Mouse (Mus musculus) CD4-positive helper T cell, adult 2 months (primary cell): ENCODE measurements around the gene Psen2.

Source experiments
- DNase-seq: peaks from one replicate; pipeline ENCODE4 v3.0.0-alpha.2; 2012; ENCODE audit warnings: low read depth, missing footprints, low spot score

The Psen2 gene

DNA sequence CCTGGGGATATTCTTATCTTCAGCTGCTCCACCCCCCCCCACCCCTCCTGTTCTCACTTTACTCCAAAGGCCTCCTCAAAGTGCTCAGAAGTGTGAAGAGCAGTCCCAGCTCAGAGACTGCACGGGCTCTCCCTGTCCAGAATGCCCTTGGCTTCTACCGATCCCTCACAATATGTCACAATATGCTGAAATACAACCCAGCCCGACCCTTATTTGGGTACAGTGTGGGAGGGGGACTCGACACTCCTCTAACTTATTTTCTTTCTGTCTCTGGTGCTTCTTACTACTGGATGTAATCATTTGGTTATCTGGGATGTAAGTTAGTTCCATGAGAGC is 63.6 kb downstream of the Psen2 start:
- DNase-seq = no peak

DNA sequence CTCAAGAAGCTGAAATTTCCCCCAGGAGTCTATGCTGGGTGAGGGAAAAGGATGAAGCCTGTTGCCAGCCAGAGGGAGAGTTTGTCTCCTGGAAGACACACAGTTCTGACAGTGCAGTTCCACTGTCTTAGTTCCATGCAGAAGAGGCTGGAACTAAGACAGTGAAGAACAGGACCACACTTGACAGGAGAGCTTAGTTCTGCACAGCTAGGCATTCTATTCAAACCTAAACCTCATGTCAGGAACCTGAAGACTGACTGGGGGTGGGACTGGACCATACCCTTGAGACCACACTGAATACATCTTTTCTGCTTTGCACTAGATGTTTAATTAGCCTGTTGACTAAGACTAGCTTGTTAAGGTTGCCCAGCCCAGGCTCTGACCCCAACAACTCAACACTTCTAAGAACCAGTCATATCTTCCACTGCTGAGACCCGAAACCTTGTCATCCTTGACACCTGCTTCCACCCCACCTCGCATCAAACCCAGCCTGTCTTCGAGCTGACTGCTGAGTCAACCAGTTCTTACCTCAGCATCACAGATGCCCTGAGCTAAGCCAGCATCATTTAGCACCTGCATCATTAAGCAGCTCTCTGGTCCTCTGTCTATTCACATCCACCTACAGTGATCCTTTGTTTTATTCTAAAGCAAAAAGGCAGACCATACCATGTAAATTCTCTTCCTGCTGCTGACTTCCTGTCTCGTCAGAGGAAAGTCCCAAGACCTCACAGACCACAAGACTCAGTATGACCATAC is 64.1 kb downstream of the Psen2 start, which contains the start of gene Coq8a:
Gene Coq8a, minus strand, starts transcription at position 644 of the 756 bp plus-strand sequence.
- DNase-seq = peak; percentile 78

DNA sequence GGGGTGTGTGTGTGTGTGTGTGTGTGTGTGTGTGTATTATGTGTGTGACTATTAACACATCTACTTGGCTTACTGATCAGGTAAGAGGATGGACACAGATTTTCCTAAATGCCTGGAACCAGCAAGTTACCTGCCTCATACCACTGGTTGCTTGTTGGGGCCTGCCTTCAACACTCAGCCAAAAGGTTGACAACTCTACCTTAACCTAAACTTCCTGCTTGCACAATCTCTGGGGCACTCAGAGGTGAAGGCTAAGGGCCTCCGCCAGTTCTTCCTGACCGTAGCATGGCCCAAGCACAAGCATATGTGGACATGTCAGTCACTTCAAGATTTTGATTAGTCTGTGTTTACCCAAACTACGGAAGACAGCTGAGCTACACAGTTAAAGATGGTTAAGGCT is 65.3 kb downstream of the Psen2 start:
- no peak for DNase-seq

DNA sequence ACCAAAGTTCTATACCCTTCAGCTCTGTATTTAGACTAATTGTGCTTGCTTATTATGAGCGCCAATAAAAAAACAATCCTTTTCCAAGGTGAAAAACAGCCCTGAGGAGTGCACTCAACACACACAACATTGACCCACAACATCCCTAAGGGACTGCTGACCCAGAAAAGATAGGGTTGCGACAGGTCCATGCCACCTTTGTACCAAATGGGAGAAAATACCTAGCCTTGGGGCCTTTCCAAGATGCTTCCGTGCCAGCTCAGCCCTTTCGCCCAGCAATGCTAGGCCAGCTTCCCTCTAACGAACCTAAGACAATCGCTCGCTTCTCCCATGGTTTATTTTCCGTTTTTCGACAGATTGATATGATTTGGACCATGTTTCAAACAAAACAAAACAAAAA is 66.7 kb downstream of the Psen2 start:
- no peak for DNase-seq

DNA sequence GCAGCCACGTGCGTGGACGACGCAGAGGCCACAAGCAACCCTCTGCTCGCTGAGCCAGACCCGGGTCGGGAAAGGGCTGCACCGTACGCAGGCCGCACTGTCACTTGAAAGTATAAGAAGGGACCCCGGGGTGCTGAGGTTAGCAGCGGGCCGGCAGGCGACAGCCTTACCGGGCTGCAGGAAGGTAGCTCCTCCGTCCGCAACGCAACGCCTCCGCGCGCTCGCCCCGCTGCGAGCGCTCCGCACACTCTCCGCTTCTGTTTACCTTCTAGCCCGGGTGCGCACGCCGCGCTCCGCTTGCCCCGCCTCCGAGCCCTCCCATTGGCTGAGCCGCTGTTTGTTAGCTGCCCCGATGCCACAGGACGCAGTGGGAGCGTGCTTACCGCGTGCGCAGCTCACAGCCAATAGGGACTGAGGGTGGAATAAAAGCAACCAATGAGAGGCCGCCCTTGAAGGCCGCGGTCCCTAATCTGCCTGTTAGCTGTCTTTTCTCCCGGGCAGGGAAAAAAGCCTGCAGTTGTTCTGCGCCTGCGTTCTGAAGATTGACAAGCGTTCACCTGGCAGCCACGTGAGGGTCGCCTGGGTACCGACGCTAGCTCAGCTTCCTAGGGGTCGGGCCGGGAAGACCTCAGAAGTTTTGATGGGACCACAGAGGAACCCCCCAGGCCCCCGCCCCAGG is 67.4 kb downstream of the Psen2 start:
- DNase-seq = peak; percentile 99

DNA sequence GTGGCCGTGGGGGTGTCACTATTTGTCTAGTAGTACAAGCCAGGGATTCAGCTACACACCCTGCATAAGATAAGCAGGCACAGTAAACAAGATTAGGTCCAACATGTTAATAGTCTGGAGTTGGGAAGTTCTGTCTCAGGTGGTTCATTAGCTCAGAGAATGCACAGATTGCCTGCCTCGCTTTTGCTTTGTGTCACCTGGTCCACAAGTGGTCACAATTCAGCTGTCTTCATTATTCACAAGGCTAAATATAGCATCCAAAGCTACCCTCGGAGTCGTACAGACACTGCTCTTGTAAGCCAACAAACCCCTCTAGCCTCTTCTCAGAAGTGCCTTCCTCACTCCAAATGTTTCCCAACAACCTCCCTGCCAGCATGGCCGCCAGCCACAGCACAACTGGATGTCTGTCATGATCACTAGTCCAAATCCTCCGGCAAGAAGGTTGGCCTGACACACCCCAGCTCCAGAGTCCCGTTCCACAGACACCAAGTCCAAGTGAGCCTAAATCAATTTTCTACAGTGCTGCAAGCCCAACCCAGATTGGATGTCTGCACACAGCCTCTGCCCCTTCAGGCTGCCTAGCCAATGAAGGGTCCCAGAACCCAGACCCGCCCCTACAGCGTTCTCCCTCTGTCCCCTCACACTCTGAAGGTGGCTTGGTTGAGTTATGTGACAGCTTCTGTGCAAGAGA is 68.3 kb downstream of the Psen2 start:
- DNase-seq = peak; percentile 42

DNA sequence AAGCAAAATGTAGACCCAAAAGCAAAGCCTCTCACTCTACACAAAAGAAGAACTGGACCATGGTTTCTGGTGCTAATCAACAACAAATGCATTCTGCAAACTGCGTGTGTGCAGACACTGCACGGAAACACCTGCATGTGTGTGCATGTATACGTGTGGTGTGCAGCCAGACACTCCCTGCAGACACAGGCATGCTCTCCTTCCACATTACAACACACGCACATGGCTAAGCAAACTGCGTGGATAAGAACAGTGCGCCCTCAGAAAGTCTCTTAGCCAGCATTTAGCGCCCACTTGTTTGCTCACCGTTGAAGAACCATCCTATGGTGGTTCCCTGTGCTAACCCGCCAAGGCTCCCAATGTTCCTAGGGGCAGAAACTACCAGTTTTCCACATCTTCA is 69.2 kb downstream of the Psen2 start:
- no peak for DNase-seq

DNA sequence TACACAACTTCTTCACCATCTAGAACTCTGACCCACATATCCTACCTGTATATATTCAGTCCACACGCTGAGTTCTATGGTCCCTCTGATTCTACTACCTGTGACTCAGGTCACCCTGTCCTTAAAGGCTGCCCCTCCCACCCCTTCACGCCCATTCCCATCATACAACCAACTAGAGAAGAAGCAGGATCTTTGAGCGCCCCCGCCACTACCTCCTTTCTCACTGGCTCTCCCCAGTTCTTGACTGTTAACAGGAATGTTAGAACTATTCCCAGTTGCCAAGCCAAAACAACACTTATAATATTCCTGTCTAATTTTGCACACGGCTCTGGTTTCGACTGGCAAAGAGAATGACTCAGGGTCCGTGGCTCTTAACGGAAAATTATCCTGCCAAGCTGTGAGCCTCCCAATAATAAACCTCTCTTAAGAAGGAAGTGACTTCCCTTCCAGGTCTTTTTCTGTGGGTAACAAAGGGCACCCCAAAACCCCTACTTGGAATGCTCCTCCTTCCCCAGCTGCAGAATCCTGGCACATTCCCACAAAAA is 69.8 kb downstream of the Psen2 start:
- DNase-seq = no peak

DNA sequence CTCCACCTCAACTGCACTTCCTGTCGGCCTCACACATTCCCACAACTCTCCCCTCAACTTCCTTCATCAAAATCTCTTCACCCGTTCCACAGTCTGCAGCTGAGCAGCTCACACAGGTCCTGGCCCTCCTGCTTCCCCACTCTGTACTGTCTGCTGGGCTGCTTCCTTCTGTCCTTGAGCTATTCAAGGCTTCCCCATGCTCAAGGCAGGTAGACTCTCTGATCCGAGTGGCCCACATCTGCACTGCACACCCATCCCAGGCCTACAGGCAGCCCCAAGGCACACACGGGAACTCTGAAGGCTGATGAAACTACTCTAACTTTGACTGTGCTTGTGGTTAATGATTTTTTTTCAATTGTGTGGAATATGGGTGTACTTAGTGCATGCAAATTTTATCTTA is 70.4 kb downstream of the Psen2 start:
- DNase-seq = no peak

DNA sequence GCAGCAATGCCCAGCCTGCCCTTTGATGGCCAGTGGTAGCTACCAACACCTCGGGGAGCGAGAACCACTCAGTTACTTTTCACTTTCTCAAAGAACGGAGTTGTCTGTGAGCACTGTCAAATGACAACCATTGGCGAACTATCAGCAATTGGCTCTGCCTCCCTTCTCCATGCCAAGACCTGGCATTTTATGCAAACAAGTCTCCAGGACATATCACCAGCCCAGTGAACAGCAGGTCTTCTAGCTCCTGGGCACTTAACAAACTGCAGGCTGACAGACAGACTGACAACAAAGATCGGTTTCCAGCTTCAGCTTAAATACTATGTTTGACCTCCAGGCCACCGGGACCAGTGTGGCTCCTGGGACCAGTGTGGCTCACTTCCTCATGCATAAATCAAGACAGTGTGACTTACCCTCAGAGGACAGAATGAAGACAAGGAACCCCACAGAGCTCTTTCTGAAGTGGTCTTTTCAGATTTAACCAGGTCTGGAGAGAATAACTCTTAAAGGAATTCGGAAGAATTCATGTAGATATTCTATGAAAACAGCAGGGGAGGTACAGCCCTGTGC is 71.5 kb downstream of the Psen2 start:
- no peak for DNase-seq

DNA sequence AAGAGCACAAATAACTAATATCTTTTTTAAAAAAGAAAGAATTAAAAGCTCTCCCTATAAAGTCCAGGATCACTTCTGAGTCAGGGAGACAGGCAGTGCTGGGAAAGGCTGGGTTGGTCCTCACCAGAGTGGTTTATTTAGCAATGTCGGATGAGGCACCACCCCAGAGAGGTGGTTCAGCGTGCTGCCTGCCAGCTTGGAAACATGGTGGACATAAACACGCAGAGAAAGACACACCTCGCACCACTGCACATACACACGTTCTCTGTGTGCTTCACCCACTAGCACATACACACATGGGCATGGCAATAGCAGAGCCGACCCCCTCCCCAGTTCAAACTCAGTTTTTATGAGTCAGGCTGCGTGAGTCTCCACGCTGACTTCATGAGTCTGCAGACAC is 72.1 kb downstream of the Psen2 start:
- no peak for DNase-seq

DNA sequence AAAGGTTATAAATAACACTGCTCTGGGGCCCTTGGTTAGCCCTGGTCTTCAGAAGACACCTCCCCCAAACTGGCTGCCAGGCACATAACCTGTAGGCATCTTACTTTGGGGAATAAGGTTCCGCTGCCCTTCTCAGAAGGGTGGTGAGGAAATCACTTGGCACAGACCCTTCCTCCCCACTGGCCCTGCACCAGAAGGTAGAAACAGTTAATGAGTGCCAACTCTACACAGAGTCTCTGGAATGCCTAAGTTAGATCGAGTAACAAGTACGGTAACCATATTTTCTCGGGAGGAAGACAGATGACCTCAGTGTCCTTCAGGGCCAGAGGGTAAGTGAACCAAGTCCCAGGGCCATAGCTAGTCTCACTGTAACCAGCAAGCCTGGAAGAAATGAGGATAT is 74.3 kb downstream of the Psen2 start:
- DNase-seq = no peak

DNA sequence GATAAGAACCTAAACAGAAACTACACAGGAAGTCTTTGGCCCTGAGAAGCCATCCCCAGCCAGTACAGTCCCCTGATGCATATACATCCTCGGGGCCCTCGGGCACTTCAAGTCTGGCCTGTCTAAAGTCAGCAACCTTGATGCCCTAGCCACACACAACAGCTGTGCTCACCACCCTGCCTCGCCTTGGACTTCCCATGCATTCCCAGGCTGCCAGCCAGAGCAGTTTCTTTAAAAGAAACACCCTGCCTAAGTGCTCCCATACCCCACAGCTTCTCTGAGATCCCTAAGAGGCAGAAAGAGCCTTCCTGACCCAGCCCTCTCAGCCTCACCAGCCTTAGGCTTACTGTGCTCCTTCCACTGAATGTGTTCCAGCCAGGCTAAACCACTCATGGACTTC is 76.9 kb downstream of the Psen2 start:
- DNase-seq = no peak

DNA sequence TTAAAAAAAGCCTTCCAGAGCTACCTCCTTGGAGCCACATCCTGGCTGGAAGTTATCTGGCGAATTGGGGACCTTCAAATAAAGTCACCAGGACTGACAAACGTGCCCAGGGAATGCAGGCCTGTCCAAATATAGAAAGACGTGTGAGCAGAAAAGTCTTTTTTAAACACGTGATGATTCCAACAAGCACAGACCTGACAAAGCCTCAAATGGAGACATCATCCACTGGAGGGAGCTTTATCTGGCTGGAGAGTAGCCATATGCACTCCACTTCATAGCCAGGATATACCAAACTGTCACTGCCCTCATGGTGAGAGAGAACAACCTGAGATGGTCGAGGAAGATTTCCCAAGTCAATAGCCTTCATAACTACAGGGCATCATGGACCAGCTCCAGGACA is 77.4 kb downstream of the Psen2 start:
- no peak for DNase-seq

DNA sequence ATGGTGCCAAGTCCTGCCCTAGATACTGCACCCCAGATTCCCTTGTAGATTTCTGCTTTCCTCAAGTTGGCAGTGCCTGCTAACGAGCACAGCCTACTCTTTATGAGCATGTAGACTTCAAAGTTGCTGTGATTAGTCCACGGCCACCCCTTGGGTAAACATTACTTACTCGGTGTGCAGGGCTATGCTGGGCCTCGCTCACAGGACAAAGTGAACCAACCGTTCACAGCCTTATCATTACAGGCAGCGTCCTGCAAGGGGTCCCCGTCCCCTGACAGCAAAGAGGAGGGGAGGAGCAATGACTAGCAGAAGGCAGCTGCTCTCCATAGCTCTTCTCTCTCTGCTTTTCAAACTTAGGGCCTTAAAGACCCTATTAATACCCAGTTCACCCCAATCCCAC is 78.5 kb downstream of the Psen2 start:
- DNase-seq = no peak

DNA sequence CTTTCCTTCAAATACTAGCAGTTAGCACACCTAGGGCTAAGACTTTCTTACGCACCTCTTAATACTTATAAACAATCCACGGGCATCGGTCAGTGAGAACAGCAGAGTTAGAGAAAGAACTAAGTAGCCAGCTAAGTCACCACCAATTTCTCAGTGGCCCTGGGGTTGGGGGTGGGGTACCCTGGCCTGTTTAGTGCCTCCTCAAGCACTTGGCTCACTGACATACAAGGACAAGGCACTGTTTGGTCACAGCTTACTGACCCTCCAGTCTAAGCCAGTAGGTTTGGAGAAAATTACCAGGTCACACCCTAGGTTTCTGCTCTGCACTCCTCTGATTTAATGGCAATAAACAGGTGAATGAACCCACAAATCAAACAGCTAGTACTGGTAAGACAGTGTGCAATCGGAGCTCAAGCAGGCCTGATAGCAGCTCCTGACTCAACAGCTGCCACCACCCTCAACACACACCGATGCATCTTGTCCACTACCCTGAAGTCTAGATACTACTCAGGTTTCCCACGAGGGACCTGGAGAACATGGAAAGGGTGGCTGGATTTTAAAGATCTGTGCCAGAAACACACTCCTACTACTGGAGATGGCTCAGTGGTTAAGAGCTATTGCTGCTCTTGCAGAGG is 79.6 kb downstream of the Psen2 start:
- DNase-seq = no peak

DNA sequence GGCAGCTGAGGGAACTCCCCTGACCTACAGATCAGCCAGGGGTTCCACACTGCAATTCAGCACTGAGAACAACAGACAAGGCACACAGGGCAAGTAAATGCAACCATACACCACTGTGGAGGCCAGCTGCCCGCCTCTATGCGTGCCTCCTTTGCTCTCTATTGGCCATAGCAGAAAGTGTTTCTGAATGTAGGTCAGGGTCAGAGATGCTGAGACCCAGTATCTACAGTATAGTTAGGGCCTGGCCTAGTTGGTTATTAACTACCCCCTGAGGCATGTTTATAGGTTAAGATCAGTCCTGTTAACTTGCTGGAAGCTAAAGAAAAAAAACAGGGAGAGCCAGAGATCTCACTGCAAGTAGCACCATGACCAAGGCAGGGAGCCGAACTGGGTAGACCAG is 80.5 kb downstream of the Psen2 start:
- no peak for DNase-seq

DNA sequence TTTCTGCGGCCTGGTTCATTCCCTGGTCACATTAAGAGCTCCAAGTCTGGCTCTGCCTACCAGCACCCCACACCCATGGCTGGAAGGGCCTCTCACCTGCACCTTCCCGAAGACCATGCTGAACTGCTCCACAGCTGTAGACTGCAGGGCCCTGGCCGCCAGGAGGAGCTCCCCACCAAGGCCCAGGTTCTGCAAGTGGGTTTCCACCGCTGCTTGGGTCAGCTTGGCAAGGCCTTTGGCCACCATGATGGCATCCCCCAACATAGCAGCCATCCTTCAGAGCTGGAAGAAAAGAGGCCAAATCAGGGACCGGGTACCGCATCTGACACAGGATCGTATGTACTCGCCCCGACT is 81.3 kb downstream of the Psen2 start:
- DNase-seq = no peak

DNA sequence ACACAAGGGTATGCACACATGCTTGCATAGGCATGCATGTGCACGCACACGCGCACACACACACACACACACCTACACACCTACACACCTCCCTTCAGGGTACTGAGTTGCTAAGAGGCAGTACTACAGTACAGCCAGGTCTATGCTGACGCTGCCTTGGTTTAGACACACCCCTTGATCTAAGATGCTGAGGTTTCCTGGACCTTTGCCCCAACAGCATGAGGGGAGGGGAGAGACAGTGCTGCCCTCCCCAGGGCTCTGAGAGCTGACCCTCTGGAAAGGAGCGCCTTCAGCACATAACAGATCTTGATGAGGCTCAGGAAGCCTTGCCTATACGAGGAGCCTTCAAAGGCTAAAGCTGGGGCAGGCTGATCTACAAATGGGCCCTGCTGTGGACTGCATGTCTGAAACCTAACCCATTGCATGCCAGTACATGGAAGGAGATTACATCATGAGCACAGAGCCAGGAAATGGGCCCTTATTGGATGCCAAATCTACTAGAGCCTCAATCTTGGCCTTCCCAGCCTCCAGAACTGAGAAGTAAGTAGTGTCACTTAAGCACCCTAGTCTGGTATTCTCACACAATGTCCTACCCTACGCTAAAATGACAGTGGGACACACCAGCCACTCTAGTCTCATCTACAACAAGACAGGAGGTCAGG is 81.8 kb downstream of the Psen2 start:
- no peak for DNase-seq

DNA sequence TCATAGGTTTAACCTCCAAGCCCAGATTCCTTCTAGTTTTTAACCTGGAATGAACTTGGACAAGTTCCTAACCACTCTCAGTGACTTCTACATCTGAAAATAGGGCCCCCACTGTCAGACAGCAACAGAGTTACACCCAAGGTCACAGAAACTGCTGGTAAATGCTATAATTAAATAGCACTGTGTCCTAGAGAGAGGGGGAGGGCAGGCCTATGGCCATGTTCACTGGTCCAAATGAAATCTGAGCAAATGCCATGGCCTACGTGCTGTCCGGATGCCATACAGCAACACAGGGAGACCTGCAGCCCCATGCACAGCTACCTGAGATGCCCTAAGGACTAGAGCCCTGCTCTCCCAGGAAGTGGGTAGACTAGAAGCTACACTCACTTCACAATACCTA is 83.4 kb downstream of the Psen2 start:
- no peak for DNase-seq

DNA sequence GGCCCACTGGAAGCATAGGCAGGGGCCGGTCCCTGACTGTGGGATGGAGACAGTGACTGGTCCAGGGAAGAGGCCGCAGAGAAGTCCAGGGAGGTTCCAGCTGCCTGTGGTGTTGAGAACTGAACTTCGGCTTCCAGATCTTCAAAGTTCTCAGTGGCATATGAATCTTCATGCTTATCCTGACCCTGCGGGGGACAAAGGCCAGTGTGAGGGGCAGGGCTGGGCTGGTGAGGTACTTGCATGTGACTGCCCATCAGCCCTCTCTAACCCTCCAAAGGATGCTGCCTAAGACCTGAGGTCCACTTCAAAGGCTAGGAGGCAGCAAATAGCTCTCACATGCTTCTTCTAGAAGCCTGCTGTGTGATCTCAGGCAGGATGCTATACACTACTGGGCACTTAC is 84.1 kb downstream of the Psen2 start:
- no peak for DNase-seq
